Mouse (Mus musculus): Measurements from ENCODE around the gene Zfp512. TPM values are rescaled to one million over a fixed set of nuclear protein-coding genes. Genes with fewer than 3 reads are reported as not detected.
A peak's percentile ranks its signal among the peaks of the same experiment; 100 is the strongest.

The Zfp512 gene
- polyA plus RNA-seq, 1 experiment = 11.6 TPM

GRCm38 (mm10) chr5:31489116-31489769 is 37.0 kb downstream of the Zfp512 start:
- no peak for TF ChIP-seq MYOD1 (IDR thresholded peaks at IDR 0.05; ENCODE audit: control insufficient read depth, insufficient read length, low read depth)
- TF ChIP-seq USF1 (IDR thresholded peaks at IDR 0.05; ENCODE audit: low read depth) = no peak
- no peak for TF ChIP-seq MAX (IDR thresholded peaks at IDR 0.05)
- TF ChIP-seq FOSL1 (IDR thresholded peaks at IDR 0.05; ENCODE audit: insufficient read depth, low read length, poor library complexity, severe bottlenecking) = no peak
- TF ChIP-seq MYOG (IDR thresholded peaks at IDR 0.05; ENCODE audit: control insufficient read depth, extremely low read depth, insufficient read length) = no peak
- no peak for TF ChIP-seq CTCF (IDR thresholded peaks at IDR 0.05; ENCODE audit: control insufficient read depth, insufficient read depth, insufficient read length)
- no peak for TF ChIP-seq CEBPB (IDR thresholded peaks at IDR 0.05; ENCODE audit: low read depth)
- H3K79me2 ChIP-seq (ENCODE audit: control insufficient read depth, insufficient read depth) = no peaks in the 10 kb centered on the region
- no peaks in the 10 kb centered on the region for H3K27me3 ChIP-seq (ENCODE audit: control insufficient read depth, insufficient read depth, insufficient read length)
- H3K36me3 ChIP-seq (ENCODE audit: control insufficient read depth, insufficient read depth) = no peaks in the 10 kb centered on the region
- no peak overlapping the region for H3K4me3 ChIP-seq (ENCODE audit: insufficient read depth, poor library complexity, severe bottlenecking)
- no peak overlapping the region for H3ac ChIP-seq (ENCODE audit: control insufficient read depth, insufficient read length, low read depth)
- H3K79me3 ChIP-seq (ENCODE audit: low read depth) = no peaks in the 10 kb centered on the region

GRCm38 (mm10) chr5:31492031-31492430 is 39.8 kb downstream of the Zfp512 start:
- Histone ChIP-seq H3K27me3 (ENCODE audit: control insufficient read depth, insufficient read depth, insufficient read length) (no peaks in the 10 kb centered on the region), H3K79me3 (ENCODE audit: low read depth) (peaks cover 10% of the 10 kb centered on the region), H3K4me3 (ENCODE audit: insufficient read depth, poor library complexity, severe bottlenecking) (no peak overlapping the region), H3ac (ENCODE audit: control insufficient read depth, insufficient read length, low read depth) (no peak overlapping the region), H3K36me3 (ENCODE audit: control insufficient read depth, insufficient read depth) (peaks cover 6% of the 10 kb centered on the region), H3K79me2 (ENCODE audit: control insufficient read depth, insufficient read depth) (peaks cover 18% of the 10 kb centered on the region)
- TF ChIP-seq MYOG (IDR thresholded peaks at IDR 0.05; ENCODE audit: control insufficient read depth, extremely low read depth, insufficient read length) (no peak), FOSL1 (IDR thresholded peaks at IDR 0.05; ENCODE audit: insufficient read depth, low read length, poor library complexity, severe bottlenecking) (no peak), CEBPB (IDR thresholded peaks at IDR 0.05; ENCODE audit: low read depth) (no peak), MYOD1 (IDR thresholded peaks at IDR 0.05; ENCODE audit: control insufficient read depth, insufficient read length, low read depth) (no peak), MAX (IDR thresholded peaks at IDR 0.05) (no peak), USF1 (IDR thresholded peaks at IDR 0.05; ENCODE audit: low read depth) (no peak), CTCF (IDR thresholded peaks at IDR 0.05; ENCODE audit: control insufficient read depth, insufficient read depth, insufficient read length) (no peak)

- Histone ChIP-seq H3K79me3 (ENCODE audit: low read depth) (peaks cover 10% of the 10 kb centered on the region), H3ac (ENCODE audit: control insufficient read depth, insufficient read length, low read depth) (peak within 1 kb of the TSS; percentile 80)
- TF ChIP-seq MAX (IDR thresholded peaks at IDR 0.05) (no peak), CTCF (IDR thresholded peaks at IDR 0.05; ENCODE audit: control insufficient read depth, insufficient read depth, insufficient read length) (no peak), CEBPB (IDR thresholded peaks at IDR 0.05; ENCODE audit: low read depth) (no peak), MYOG (IDR thresholded peaks at IDR 0.05; ENCODE audit: control insufficient read depth, extremely low read depth, insufficient read length) (no peak), USF1 (IDR thresholded peaks at IDR 0.05; ENCODE audit: low read depth) (no peak), MYOD1 (IDR thresholded peaks at IDR 0.05; ENCODE audit: control insufficient read depth, insufficient read length, low read depth) (no peak), FOSL1 (IDR thresholded peaks at IDR 0.05; ENCODE audit: insufficient read depth, low read length, poor library complexity, severe bottlenecking) (no peak)
These were observed 42.5 kb downstream of the Zfp512 start, which contains the start of gene Gpn1 for GRCm38 (mm10) chr5:31494513-31495297. TSS of gene Gpn1 (plus strand) at chr5:31494741.

GRCm38 (mm10) chr5:31504843-31505242 is 52.6 kb downstream of the Zfp512 start:
- no peaks in the 10 kb centered on the region for H3K79me2 ChIP-seq (ENCODE audit: control insufficient read depth, insufficient read depth)
- H3K4me3 ChIP-seq (ENCODE audit: insufficient read depth, poor library complexity, severe bottlenecking) = no peak overlapping the region
- no peaks in the 10 kb centered on the region for H3K27me3 ChIP-seq (ENCODE audit: control insufficient read depth, insufficient read depth, insufficient read length)
- TF ChIP-seq CTCF (IDR thresholded peaks at IDR 0.05; ENCODE audit: control insufficient read depth, insufficient read depth, insufficient read length) = no peak
- TF ChIP-seq MYOD1 (IDR thresholded peaks at IDR 0.05; ENCODE audit: control insufficient read depth, insufficient read length, low read depth) = no peak
- no peak for TF ChIP-seq USF1 (IDR thresholded peaks at IDR 0.05; ENCODE audit: low read depth)
- TF ChIP-seq MYOG (IDR thresholded peaks at IDR 0.05; ENCODE audit: control insufficient read depth, extremely low read depth, insufficient read length) = no peak
- TF ChIP-seq MAX (IDR thresholded peaks at IDR 0.05) = no peak
- no peak for TF ChIP-seq CEBPB (IDR thresholded peaks at IDR 0.05; ENCODE audit: low read depth)
- TF ChIP-seq FOSL1 (IDR thresholded peaks at IDR 0.05; ENCODE audit: insufficient read depth, low read length, poor library complexity, severe bottlenecking) = no peak
- H3ac ChIP-seq (ENCODE audit: control insufficient read depth, insufficient read length, low read depth) = no peak overlapping the region
- H3K36me3 ChIP-seq (ENCODE audit: control insufficient read depth, insufficient read depth) = peaks cover 59% of the 10 kb centered on the region
- H3K79me3 ChIP-seq (ENCODE audit: low read depth) = no peaks in the 10 kb centered on the region

More at GRCm38 (mm10) chr5:31494513-31495297, 42.5 kb downstream of the Zfp512 start, which contains the start of gene Gpn1:
- peaks cover 18% of the 10 kb centered on the region for H3K79me2 ChIP-seq (ENCODE audit: control insufficient read depth, insufficient read depth)
- peak within 1 kb of the TSS; percentile 72 for H3K4me3 ChIP-seq (ENCODE audit: insufficient read depth, poor library complexity, severe bottlenecking)
- H3K36me3 ChIP-seq (ENCODE audit: control insufficient read depth, insufficient read depth) = peaks cover 28% of the 10 kb centered on the region
- no peaks in the 10 kb centered on the region for H3K27me3 ChIP-seq (ENCODE audit: control insufficient read depth, insufficient read depth, insufficient read length)

GRCm38 (mm10) chr5:31512481-31512880 is 60.2 kb downstream of the Zfp512 start:
- Histone ChIP-seq H3K36me3 (ENCODE audit: control insufficient read depth, insufficient read depth) (peaks cover 54% of the 10 kb centered on the region), H3K79me3 (ENCODE audit: low read depth) (no peaks in the 10 kb centered on the region), H3K79me2 (ENCODE audit: control insufficient read depth, insufficient read depth) (no peaks in the 10 kb centered on the region), H3K4me3 (ENCODE audit: insufficient read depth, poor library complexity, severe bottlenecking) (no peak overlapping the region), H3ac (ENCODE audit: control insufficient read depth, insufficient read length, low read depth) (no peak overlapping the region), H3K27me3 (ENCODE audit: control insufficient read depth, insufficient read depth, insufficient read length) (no peaks in the 10 kb centered on the region)
- TF ChIP-seq CTCF (IDR thresholded peaks at IDR 0.05; ENCODE audit: control insufficient read depth, insufficient read depth, insufficient read length) = no peak
- TF ChIP-seq MAX (IDR thresholded peaks at IDR 0.05) = no peak
- no peak for TF ChIP-seq MYOG (IDR thresholded peaks at IDR 0.05; ENCODE audit: control insufficient read depth, extremely low read depth, insufficient read length)
- TF ChIP-seq FOSL1 (IDR thresholded peaks at IDR 0.05; ENCODE audit: insufficient read depth, low read length, poor library complexity, severe bottlenecking) = no peak
- no peak for TF ChIP-seq MYOD1 (IDR thresholded peaks at IDR 0.05; ENCODE audit: control insufficient read depth, insufficient read length, low read depth)
- no peak for TF ChIP-seq USF1 (IDR thresholded peaks at IDR 0.05; ENCODE audit: low read depth)

All from C2C12 (cell line).